Mouse (Mus musculus) right cerebral cortex, postnatal 36 days (tissue): Measurements from ENCODE around the gene Arhgap19.

Experiments used
- DNase-seq, 2 experiments: peaks; one replicate each; pipeline ENCODE4 v3.0.0; 2022; ENCODE audit warnings: low spot score in 2 of 2, mixed read lengths in 1 of 2

Arhgap19 gene

DNA sequence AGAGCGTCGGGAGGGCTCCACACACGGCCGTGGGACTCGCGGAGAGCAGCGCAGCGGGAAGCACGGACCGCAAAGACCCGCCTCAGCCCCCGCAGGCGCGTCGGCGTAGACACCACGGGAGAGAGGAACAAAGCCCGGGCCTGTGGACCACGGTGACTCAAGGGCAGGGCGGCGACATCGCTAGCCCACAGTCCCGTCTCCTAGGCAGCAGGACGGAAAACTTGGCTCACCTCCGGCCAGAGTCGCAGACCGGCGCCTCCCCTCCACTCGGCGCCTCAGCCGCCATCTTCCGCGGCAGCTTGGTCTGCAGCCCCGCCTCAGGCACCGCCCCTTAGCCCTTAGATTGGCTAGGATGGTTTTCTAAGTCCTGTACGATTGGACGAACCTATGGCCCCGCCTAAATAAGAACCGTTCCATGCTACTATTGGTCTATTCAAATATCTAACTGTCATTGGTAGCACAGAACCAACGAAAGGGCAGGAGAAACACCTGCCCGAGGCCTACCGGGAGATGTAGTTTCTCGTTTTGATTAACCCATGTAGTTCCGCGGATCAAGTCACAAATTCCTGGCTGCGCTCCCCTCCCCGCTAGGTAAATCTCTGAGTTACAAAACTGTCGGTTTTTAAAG is at the start of gene Arhgap19:
Gene Arhgap19, minus strand, starts transcription at position 306 of the 628 bp plus-strand sequence.
- DNase-seq, result peak; percentile 85 to 94

DNA sequence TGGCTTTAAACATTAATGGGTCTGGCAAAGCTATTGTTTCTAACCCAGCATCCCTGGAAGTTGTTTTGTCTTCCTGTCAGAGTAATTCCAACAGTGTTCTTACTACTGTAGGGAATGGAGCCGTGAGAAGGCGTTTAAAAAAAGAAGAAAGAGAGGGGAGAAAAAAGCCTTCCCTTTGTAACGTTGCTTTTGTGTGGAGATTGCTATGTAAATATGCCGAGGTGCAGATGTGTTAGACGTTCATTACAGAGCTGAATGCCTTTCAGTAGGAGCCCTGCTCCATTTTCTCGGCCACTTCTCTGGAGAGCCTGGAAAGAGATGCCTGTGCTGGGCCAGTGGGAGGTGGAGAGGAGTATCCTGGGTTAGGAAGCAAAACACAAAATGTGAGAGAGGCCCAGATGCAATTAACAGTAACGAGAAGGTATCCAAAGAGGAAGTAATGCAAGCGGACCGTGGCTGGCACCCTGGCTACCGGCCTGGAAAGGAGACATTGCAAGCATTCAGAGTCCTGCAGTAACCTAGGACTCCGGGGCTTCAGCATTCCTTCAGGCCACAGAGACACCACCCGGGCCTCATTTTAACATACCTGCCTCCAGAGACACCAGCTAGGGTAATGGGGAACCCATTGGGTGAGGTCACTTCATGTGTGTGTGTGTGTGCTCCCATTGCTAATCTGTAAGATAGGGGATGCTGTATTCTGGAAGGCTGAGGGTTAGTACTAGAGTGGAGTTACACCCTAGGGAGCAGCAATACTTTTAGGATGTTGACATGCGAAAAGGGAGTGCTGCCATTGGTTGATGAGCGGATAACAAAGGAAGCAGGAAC is 49.1 kb upstream of the Arhgap19 start:
- DNase-seq, result no peak

DNA sequence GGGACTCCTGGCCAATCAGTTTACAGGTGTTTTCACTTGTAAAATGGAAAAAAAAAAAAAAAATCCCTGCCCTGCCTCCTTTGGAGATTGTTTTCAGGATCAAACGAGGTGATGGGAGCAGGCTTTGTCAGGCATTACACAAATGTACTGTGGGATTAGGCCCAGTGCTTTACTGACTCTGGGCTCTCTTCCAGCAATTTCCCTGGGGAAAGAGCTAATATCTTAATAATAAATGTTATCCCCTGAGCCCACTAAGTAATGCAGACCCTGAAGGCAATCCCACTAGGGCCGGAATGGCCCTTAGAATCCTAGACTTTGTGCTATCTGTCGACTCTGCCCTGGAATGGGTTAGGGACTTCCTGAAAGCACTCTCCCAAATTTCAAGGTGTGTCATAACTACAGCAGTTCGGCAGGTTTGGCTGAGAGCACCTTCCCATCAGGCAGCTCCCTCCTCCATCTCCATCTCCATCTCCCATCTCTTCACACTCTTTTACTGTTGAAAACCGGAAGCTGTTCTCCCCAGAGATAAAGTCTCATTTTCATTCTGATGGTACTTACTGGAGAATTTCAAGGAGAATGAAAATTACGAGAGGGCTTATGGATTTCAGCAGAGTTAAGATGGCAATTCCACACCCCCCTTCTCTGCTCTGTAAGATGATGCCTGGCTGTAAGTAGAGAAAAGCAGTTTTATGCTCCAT is 48.3 kb upstream of the Arhgap19 start:
- DNase-seq, result no peak

- peak; percentile 81 to 84 for DNase-seq
These were observed 46.4 kb upstream of the Arhgap19 start, which contains the start of gene Frat2 for GRCm38 (mm10) chr19:41847992-41848851. Gene Frat2, minus strand, starts transcription at chr19:41848132.

- DNase-seq, result peak in 1 of 2 experiments; percentile 44
These were observed 45.8 kb upstream of the Arhgap19 start for GRCm38 (mm10) chr19:41847614-41847991.

- no peak for DNase-seq
These were observed 45.3 kb upstream of the Arhgap19 start for GRCm38 (mm10) chr19:41847091-41847581.

DNA sequence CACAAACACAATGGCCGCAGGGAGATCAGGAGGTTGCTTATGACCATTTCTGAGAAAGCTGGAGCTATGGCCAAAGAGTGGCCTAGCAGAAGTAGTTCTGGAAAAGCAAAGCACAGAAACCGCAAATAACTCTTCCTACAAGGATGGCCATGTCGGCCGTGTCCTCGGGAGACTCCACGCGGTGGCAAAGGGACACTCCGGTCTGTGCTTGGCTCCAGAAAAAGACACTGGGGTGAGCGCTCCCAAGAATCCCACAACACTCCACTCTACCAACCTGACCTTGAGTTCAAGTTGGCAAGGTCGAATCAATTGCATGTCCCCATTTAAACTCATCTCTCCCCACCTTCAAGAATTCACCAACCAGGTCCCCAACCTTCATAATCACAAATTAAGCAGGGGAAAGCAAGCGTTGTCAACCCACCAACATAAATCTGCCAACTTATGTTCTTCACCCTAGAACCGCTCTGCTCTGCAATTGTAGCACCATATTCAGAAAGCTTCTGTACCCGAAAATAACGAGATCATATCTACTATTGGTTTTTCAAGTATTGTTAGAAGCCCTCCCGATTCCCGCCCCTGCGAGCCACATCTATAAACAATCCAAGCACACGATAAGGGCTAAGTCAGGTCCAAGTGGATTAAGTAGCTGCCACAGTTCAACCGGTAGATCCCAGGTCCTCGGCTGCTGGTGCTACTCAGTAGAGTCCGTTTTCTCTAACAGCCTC is 44.7 kb upstream of the Arhgap19 start:
- DNase-seq, result no peak

DNA sequence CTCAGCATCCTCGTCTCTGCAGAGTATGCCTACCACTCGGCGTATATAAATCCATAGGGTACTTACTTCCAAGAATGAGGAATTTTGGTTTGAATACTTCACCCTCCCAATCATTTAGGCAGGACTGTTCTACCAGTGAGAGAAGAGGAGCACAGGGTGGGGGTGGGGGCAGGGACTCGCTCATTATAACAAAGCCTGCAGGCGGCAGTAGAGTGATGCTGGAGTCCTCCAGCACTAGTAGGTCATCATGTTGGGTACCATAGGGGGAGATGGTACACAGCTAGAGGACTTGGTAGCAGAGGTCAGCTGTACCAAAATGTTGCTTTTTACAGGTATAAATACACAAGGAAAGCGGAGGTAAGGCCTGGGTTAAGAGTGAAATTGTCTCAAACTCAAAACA is 42.5 kb upstream of the Arhgap19 start:
- DNase-seq, result no peak

- DNase-seq, result no peak
These were observed 40.9 kb upstream of the Arhgap19 start for GRCm38 (mm10) chr19:41842706-41843105.

GRCm38 (mm10) chr19:41842196-41842595 is 40.3 kb upstream of the Arhgap19 start:
- no peak for DNase-seq

DNA sequence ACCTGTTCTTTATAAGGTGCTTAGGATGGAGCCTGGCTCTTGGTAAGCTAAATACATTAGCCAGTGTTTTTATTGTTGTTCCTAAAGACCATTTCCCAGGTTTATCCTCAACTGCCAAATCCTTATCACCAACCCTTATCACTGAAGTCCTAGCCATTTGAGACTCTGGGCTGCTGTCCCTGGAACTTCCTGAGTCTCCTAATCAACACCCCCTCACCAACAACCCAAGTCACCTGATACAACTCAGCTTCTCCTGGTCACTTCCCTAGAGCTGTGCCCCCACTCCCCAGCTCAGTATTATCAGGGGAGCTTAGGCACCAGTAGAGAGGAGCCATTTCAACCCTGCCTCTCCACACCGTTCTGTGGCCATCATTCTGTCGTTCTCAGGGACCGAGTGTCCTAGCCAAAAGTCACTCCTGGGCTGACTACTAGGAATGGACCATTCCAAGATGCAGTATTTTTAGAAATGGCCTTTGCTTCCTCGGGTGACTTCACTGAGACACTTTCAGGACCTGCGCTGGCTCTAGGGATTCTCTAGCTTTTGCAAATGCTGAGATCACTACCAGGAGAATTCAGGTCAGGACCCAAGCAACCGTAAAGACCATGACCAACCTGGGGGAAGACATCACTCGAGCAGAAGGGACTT is 39.4 kb upstream of the Arhgap19 start:
- no peak for DNase-seq

GRCm38 (mm10) chr19:41839685-41840084 is 37.8 kb upstream of the Arhgap19 start:
- DNase-seq, result no peak

- DNase-seq, result no peak
These were observed 37.0 kb upstream of the Arhgap19 start for GRCm38 (mm10) chr19:41838808-41839207.

DNA sequence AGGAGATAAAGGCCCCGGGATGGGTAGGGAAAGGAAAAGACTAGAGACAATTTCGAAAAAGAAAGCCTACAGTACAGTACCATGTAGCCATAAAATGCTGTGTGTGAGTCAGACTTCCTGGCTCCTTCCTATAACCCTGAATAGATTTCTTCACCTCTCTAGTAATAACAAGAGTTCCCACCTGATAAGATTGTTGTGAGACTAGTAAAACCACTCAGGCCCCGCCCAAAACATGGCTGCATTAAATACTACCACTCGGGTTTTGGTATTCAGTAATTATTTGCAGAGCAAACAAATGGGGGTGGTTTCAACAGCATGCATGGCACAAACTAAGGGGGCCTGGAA is 36.0 kb upstream of the Arhgap19 start:
- DNase-seq, result no peak

DNA sequence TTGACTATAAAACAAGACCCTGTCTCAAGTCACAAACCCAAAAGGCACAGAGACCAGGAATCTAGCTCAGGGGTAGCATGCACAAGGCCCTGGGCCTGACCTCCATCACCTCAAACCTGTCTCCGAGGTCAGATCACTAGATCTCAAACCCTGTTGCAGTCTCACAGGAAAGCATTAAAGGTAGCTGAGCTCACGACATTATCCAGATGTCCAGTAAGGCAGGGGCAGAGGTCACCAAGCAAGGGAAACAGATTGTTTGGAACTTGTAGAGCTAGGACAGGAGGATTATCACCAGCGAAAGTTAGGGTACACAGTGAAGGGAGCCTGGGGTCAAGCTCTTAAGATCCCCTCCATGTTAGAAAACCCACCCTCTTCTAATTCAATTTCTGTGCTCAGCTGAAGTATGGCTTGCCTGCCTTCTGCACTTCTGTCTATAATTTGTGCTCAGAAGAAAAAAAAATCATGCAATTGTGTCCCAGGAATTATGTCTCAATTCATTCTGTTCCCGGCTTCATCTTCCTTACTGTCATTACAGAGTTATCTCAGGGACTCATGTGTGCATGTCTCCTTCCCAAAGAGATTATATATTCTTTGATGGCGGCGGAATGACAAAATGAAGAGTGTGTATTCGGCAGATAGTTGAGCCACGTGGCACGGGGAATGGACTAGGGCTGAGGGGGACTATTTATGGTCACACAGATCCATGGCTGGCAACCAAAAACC is 35.5 kb upstream of the Arhgap19 start:
- no peak for DNase-seq

- DNase-seq, result no peak
These were observed 34.9 kb upstream of the Arhgap19 start for GRCm38 (mm10) chr19:41836719-41837118.

- no peak for DNase-seq
These were observed 34.0 kb upstream of the Arhgap19 start for GRCm38 (mm10) chr19:41835816-41836215.

DNA sequence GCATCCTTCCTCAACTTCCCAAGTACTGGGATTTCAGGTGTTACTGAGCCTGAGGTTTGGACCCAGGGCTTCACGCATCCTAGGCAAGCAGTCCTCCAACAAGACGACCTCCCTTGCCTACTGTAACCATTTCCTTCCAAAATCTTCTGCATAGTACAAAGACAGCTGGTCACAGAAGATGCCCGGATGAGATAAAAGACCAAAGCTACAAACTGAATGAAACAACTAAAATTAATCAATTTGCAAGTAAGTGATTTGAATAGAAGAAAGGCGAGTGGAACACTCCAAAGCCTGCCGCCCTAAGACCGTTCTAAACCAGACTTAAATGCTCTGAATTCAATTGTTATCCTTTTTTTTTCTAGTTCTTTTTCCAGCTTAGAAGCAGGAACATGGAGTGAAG is 33.6 kb upstream of the Arhgap19 start:
- no peak for DNase-seq

DNA sequence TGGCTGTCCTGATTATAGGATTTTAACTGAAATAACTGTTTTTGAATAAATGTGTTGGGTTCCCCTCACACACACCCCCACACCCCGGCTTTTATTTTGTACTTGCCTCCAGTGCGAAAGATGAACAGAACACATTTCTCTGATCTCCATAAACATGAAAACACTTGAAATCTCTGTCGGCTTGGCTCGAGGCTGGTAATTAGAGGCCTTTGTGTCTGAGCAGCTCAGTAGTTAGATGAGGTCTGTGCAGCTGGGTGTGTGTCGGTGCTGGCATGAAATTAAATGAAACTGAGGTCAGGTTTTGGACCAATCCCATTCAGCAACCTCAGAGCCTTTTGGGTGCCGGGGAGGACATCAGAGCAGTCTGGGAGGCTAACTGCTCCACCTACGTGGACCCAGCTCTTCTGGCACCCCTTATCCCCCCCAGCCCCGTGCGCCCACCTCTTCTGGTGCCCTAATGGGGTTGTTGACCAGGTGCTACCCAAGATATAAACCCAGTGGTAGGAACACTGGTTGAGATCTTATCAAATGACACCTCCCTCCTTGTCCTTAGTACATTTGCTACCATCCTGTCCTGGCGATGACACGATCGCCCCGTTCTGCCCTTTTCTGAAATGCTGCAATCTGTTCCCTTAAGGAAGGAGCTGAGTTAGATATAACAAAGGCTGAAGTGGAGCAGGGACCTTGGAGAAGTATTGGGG is 30.8 kb upstream of the Arhgap19 start:
- DNase-seq, result no peak
